Mouse (Mus musculus) kidney, adult 2 months (tissue): Measurements from ENCODE around the gene Gfra1. TPM values are rescaled to one million over a fixed set of nuclear protein-coding genes. Genes with fewer than 3 reads are reported as not detected.

Experiments used
- DNase-seq: peaks from one replicate; pipeline ENCODE4 v3.0.0; 2021
- H3K27ac ChIP-seq: fragments of 200-500 bp; 2 replicates; pipeline ENCODE4 v1.5.1; 2012; ENCODE audit warnings: low read depth, low read length, control low read depth, inconsistent platforms; ENCODE audit not compliant: insufficient read depth
- H3K27me3 ChIP-seq: fragments of 200-500 bp; replicated peaks from 2 replicates; pipeline ENCODE4 v1.6.1; 2012; ENCODE audit warnings: mild to moderate bottlenecking, moderate library complexity, low read length, inconsistent platforms; ENCODE audit not compliant: control insufficient read depth, insufficient read depth
- H3K36me3 ChIP-seq: fragments of 200-500 bp; 2 replicates; pipeline ENCODE4 v1.6.1; 2012; ENCODE audit warnings: mild to moderate bottlenecking, moderate library complexity, low read length, inconsistent platforms; ENCODE audit not compliant: control insufficient read depth, insufficient read depth
- H3K4me1 ChIP-seq: fragments of 200-500 bp; 2 replicates; pipeline ENCODE4 v1.6.1; 2011; ENCODE audit warnings: low read length; ENCODE audit not compliant: control insufficient read depth, insufficient read depth
- H3K4me3 ChIP-seq: fragments of 200-500 bp; 2 replicates; pipeline ENCODE4 v1.5.1; 2011; ENCODE audit warnings: mild to moderate bottlenecking, low read depth, low read length, control low read depth; ENCODE audit not compliant: insufficient read depth
- CTCF ChIP-seq: fragments of 200-500 bp; conservative IDR thresholded peaks from 2 replicates; pipeline ENCODE4 v1.5.1; 2011; ENCODE audit warnings: low read depth, mild to moderate bottlenecking, control low read depth, low read length, moderate library complexity, mixed read lengths; ENCODE audit not compliant: insufficient read depth, insufficient read length
- POLR2A ChIP-seq: fragments of 200-500 bp; IDR thresholded peaks from one replicate; pipeline ENCODE4 v1.6.1; 2011; ENCODE audit warnings: low read depth, low read length, control low read depth
- WGBS: fragments of 180-500 bp; shearing (Covaris S2); methylation state at CpG from one replicate; pipeline ENCODE4 v1.1.7; 2018; 5-methylcytosine and 5-hydroxymethylcytosine counted together
- polyA plus RNA-seq: library from polyadenylated mRNA; depleted of rRNA; stranded (reverse); fragments of >200 nt; gene quantifications from 2 replicates; pipeline ENCODE4 v1.2.3, GENCODE M21; 2012

The Gfra1 gene
- polyA plus RNA-seq, 1 experiment = 6.8 TPM

DNA sequence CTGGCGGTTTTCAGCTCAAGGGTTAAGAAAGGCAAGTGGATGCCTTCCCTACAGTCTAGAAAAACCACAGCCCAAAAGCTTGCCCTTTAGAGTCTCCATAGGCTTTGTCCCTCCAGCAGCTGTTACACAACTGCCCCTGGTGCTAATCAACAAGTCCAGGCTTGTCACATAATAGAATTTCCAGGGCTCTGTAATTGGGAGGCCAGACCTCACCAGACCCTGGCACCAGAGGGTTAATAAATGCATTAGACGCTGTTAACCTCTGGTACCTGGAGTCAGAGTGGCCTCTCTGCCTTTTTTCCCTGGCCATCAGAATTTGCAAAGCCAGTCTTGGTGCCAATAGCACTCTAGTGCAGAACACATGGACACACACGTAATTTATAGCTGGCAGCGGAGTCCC lies 211.6 kb downstream of the Gfra1 start:
- Histone ChIP-seq H3K36me3 (no peaks in the 10 kb centered on the region), H3K27ac (no peak overlapping the region), H3K4me1 (no peaks in the 10 kb centered on the region), H3K4me3 (no peak overlapping the region), H3K27me3 (no peaks in the 10 kb centered on the region)
- WGBS = 49% methylated on average over 4 of the region's 4 CpGs
- DNase-seq = no peak
- TF ChIP-seq POLR2A (no peak), CTCF (no peak)

DNA sequence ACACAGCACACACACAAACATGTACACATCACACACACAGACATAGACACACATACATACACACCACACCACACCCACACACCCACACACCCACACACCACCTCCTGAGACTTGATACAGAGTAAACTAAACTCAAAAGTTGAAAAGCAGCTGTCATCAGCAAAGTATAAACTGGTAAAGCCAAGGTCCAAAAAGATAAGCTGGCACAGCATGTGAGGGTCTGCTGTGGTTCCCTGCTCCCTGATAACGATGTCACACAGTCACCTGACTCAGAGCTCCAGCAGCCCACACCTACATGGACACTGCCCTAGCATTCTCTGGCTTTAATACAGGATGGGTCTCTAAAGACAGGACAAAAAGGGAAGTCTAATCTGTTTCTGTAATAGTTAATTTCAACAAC lies 212.1 kb downstream of the Gfra1 start:
- no peak for TF ChIP-seq POLR2A
- no peak for TF ChIP-seq CTCF
- Histone ChIP-seq H3K4me1 (no peaks in the 10 kb centered on the region), H3K27me3 (no peaks in the 10 kb centered on the region), H3K27ac (no peak overlapping the region), H3K36me3 (no peaks in the 10 kb centered on the region), H3K4me3 (no peak overlapping the region)
- 59% methylated on average over 1 of the region's 1 CpGs for WGBS
- DNase-seq = no peak

DNA sequence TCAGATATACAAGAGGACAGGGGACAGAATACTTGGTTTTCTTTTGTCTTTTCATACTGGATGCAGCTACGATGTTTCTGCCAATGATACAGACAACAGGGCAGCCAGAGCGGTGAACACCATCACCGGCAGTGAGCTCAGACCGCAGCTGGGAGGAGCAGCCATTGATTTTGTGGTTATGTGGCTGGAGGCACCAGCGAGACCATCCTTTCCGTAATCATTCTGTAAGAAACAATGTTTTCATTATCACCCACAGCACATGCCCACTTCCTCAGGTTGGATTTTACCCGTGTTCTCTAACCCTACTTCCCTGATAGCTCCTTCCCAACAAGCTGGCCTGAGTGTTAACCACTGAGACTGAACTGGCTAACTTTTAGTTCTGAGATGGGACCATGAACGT lies 217.4 kb downstream of the Gfra1 start:
- DNase-seq = no peak
- Histone ChIP-seq H3K36me3 (no peaks in the 10 kb centered on the region), H3K27me3 (no peaks in the 10 kb centered on the region), H3K4me1 (no peaks in the 10 kb centered on the region), H3K27ac (no peak overlapping the region), H3K4me3 (no peak overlapping the region)
- 83% methylated on average over 8 of the region's 8 CpGs for WGBS
- TF ChIP-seq CTCF (no peak), POLR2A (no peak)

DNA sequence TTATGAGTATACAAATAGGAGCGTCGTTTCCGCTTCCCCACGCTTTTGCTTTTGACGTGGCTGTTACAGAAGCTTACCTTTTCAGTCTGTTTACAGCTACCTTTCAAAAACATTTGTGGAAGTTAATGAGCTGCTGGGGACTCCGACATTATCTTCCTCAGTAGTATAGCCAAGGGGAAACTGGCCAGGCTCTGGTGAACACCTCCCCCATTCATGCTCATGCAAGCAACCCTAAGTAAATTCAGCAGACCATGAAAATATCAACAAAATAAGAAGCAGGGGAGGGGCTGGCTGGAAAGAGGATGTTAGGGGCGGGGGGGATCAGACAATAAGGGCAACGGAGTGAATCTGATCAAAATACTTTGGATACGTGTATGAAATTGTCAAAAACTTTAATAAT lies 228.0 kb downstream of the Gfra1 start:
- Histone ChIP-seq H3K27ac (no peak overlapping the region), H3K4me1 (no peaks in the 10 kb centered on the region), H3K36me3 (no peaks in the 10 kb centered on the region), H3K4me3 (no peak overlapping the region), H3K27me3 (no peaks in the 10 kb centered on the region)
- 27% methylated on average over 9 of the region's 9 CpGs for WGBS
- DNase-seq = no peak
- TF ChIP-seq POLR2A (no peak), CTCF (no peak)

DNA sequence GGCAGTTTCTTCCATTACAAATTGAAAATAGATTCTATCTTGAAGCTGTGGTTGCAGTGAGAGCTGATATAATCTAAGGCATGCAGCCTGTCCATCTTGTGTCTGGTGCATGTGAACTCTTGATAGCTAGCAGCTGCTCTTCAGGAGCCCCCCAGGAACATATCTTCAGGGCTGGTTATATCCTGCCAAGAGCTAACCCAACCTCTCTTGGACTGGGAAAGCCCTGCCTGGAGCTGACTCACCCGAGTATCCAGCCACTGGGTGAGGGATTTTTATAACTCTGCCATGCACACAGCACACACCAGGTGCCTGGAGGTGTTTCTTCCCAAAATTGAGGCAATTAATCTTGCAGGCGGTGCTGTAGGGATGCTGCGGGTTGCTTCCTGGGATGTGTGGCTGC lies 228.8 kb downstream of the Gfra1 start:
- H3K4me3 ChIP-seq = no peak overlapping the region
- no peaks in the 10 kb centered on the region for H3K27me3 ChIP-seq
- no peak for DNase-seq
- no peak overlapping the region for H3K27ac ChIP-seq
- H3K36me3 ChIP-seq = no peaks in the 10 kb centered on the region
- H3K4me1 ChIP-seq = no peaks in the 10 kb centered on the region
- WGBS = 28% methylated on average over 3 of the region's 3 CpGs
- TF ChIP-seq CTCF (no peak), POLR2A (no peak)

DNA sequence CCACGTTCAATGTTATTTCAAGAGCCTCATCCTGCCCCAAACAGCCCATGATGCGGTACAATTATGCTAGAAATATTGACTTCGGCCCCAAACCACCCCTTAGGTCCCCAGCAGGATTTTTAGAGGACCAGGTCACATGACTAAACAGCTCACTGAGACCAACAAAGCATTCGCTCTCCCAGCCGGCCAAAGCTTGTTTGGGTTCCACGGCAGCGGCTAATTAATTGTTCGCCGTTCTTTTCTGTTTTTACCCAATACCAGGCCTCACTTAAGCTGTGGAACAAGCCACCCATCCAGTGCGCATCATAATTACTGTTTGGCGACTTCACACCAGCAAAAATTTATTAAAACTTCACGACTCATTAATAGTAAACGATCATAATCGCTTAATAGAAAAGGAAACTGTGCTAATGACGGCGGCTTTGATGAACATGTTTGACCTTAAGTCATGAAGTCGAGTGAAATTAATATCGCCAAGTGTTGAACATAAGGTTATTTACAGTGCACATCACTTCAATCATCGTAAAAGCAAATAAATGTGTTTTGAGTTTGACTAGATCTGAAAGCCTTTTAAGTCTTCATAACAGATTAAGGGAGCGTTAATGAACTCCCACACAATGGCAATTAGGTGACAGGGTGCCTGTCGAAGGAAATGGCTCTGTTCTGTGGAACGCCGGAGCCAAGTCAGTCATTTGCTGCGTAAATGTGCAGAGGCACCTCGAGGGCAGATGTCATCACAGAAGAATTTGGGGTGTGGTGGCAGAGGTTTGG lies 235.5 kb downstream of the Gfra1 start:
- no peak overlapping the region for H3K27ac ChIP-seq
- WGBS = 46% methylated on average over 25 of the region's 25 CpGs
- H3K4me1 ChIP-seq = no peaks in the 10 kb centered on the region
- H3K36me3 ChIP-seq = no peaks in the 10 kb centered on the region
- DNase-seq = no peak
- H3K27me3 ChIP-seq = no peaks in the 10 kb centered on the region
- no peak overlapping the region for H3K4me3 ChIP-seq
- no peak for TF ChIP-seq POLR2A
- no peak for TF ChIP-seq CTCF

DNA sequence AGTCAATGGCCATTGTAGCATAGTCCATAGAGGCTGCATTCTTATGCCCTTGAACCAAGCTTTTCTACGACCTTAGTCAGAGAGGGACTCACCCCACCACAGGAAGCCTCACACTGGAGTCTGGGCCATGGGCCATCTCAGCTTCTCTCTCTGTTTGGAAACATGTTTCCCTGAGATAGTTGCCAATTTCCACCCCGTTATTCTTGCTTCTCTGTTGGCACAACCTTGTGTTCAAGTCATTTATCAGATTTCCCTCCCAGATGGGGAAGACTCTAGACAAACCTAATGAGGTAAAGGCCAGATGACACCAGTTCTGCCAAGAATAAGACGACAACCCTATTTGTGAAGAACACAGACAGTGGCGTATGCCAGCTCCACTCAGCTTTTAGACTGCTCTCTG lies 238.1 kb downstream of the Gfra1 start:
- no peak for TF ChIP-seq CTCF
- no peak for TF ChIP-seq POLR2A

More for the DNA sequence above, 238.1 kb downstream of the Gfra1 start:
- no peak for DNase-seq
- Histone ChIP-seq H3K4me1 (no peaks in the 10 kb centered on the region), H3K27ac (no peak overlapping the region), H3K4me3 (no peak overlapping the region), H3K27me3 (no peaks in the 10 kb centered on the region), H3K36me3 (no peaks in the 10 kb centered on the region)
- WGBS = 82% methylated on average over 4 of the region's 4 CpGs
